Mouse (Mus musculus) right cerebral cortex, adult 18-20 months (tissue): Measurements from ENCODE around the gene Ankdd1a.
A peak's percentile ranks its signal among the peaks of the same experiment; 100 is the strongest.

Experiments used
- DNase-seq: peaks from one replicate; pipeline ENCODE4 v3.0.0; 2022; ENCODE audit warnings: mixed read lengths

Ankdd1a gene

DNA sequence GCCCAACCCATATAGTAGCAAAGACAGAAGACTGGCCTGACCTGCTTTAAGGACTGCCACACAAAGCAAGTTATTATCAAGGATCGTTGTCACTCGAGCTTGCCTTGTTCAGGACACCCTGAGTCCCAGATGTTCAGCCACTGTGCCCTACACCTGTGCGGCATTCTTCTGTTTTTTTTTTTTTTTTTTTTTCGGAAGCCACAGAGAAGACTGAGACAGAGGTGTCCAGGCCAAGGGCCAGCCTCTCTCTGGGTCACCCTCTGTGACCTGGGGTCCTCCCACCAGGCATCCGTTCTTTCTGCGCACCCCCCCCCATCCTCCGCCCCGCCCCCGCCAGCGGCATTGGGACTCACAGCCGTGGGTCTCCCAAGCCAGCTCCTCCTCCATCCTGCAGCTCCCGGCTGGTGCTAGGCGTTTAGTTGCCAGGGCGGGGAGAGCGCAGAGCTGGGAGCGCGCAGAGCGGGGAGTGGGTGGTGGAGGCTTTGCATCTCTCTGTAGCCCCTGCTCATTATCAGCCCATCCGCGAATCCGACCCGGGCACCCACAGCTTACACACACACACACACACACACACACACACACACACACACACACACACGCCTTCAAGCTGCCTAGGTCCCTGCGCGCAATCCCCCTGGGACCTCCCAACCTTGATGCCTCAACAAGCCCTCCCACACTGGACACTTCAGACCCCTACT is at the start of gene Ankdd1a:
Ankdd1a (minus strand) TSS at position 387 of the 698 bp plus-strand sequence.
- peak; percentile 72 for DNase-seq

DNA sequence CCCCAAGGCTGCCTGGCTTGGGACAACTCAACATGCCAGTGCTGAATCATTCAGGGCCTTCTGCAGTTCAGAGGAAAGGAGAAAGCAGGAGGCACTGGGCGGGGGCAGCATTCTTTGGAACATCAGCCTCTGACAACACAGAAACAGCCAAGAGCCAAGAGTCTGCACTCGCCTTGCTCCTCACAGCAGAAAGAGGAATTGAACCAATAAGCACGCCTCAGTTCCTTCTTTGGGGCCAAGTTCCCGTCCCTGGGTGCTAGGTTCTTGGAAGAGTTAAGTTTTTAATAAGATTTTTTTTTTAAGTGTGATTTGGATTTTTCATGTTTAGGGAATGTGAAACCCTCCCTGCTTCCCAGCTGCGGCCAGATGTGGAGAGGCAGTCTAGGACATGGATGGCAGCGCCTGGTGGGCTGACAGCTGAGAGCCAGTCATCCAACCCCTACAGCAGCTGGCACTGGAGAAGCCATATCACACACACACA is 49.5 kb upstream of the Ankdd1a start:
- no peak for DNase-seq

DNA sequence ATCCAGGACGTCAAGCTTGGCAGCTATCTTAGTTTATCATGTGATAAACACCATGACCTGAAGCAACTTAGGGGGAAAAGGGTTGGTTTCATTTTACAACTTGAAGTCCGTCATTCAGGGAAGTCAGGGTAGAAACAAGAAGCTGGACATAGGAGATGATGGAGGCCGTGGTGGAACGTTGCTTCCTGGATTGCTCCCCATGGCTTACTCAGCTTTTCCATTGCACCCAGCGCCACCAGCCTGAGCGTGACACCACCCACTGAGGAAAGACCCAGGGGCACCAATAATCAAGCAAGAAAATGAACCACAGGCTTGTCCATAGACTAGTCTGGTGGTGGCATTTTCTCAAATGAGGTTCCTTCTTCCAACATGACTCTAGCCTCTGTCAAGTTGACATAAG is 48.8 kb upstream of the Ankdd1a start:
- no peak for DNase-seq

DNA sequence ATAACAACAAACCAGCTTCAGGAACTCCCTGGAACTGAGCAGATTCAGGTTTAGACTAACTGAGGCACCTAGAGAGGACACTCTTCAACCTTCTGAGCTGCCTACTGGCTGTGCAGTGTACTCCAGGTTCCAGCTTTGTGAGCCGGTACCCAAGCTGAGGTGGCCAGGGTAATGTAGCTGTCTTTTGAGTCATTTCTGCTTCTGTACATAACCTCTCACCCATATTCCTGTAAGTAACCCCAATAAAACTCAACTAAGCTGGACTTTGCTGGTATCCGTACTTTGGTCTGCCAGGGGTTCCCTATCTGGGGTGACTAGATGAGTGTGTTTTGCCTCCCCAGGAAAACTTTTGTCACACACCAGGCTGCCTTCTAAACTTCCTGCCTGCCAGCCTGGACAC is 44.7 kb upstream of the Ankdd1a start:
- no peak for DNase-seq

DNA sequence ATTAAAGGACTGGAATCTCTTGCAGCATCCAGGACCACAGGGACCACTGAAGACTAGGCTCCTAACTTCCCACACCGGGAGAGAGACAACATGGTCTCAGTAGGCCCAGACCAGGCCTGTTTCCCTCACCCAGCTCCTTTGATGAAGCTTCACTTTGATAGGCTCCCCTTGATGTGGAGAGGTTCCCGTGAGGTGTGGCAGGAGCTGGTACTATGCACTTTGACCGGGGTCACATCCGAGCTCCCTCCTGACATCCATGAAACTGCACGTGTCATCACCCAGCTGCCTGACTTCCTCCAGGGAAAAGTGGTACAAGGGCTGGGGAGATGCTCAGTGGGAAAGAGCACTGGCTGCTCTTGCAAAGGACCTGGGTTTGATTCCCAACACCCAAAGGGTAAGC is 43.1 kb upstream of the Ankdd1a start:
- no peak for DNase-seq

DNA sequence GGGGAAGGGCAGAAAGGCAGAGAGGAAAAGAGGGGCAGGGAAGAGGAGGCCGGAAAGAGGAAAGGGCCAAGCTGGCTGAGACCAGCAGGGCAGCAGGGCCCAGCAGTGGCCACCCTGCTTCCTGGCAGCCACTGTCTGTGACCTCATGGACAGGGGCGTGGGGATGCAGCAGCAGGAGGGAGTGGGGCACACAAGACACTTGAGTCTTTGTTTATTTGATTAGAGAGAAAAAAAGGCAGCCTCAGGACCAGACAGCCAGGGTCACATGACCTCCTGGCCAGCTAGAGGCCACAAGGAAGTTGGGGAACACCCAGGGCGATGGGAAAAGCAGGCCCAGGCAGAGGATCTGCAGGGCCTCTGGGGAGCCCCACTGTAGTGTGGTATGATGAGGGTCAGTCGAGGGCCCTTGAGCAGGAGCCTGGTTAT is 42.1 kb upstream of the Ankdd1a start:
- DNase-seq: peak; percentile 76

DNA sequence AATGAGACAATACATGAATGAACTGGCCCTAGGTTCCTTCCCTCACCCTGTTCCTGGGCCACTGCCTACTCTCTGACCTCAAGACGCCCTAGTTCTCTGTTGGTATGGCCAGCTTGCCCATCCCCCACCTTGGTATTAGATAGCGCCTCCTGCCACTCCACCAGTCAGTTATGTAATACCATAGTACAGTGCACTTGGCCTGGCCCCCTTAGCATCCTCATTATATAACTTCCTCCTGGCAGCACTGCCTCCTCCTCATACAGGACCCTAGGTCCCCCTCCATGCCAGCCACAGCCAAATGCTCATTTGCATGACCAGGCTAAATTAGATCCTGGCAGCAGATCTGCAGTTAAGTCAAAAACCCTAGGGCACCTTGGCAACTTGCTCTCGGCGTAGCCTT is 41.0 kb upstream of the Ankdd1a start:
- no peak for DNase-seq

DNA sequence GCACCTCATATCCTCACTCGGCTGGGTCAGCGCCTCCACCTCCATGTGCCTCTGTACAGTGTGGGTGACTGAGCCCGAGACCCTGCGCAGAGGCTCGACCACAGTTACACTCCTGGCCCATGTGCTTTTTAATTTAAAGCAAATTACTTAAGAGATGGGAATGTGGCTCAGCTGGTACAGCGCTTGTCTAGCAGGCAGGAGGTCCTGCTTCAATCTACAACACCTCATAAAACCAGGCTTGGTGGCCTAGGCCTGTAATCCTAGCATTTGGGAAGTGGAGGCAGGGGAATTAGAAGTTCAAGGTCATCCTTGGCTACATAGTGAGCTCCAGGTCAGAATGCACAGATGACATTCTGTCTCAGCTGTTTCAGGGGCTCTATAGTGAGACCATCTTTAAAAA is 38.8 kb upstream of the Ankdd1a start:
- no peak for DNase-seq

DNA sequence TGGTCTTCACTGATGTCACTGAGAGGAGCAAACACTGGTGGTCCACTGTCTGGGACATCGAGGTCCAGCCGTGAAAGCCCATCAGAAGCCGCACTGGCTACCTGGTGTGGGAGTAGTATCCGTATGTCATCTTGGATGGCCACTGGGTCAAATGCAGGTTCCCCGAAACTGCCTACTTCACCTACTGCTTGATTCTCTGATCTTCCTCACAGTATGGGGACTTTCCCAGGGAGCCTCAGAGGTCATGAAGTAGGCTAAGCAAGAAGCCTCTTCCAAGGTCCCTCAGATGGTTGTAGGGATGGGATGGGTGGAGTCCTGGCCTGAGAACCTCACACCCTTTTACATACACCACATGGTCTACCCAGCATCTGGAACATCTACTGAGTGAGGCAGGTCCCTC is 37.0 kb upstream of the Ankdd1a start:
- DNase-seq: no peak

DNA sequence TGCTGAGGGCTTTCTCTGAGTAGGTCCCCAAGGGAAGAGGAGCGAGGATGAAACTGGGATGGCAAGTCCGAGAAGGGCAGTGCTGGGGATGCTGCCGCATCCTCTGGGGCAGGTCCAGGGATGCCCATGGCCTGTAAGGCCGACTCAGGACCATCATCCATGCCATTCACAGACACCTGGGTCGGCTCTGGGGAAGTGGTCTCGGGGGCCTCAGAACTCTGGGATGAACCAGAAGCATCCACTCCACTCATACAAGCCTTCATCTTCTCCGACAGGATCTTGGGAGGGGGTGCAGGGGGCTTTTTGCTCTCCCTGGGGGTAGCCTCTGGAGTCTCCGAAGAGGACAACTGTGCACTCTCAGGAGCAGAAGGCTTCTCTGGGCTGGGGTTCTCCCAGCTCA is 36.4 kb upstream of the Ankdd1a start:
- DNase-seq: no peak

DNA sequence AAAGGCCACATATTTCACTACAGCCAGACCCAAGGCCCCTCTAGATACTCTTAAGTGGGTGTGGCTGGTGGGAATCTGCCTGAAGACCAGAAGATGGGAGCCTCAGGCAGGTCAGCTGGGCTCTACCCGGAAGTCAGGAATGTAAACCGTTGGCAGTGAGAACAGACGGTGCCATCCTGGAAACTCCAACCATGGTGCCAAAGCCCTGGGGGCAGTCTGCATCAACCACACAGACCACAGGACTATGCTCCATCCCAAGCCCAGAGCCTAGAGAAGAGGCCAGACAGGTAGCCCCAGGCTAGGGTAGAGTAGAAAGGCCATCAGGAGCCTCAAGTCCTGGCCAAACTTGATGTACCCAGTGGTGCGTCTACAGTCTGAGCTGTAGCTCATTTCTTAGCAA is 35.6 kb upstream of the Ankdd1a start:
- DNase-seq: no peak

DNA sequence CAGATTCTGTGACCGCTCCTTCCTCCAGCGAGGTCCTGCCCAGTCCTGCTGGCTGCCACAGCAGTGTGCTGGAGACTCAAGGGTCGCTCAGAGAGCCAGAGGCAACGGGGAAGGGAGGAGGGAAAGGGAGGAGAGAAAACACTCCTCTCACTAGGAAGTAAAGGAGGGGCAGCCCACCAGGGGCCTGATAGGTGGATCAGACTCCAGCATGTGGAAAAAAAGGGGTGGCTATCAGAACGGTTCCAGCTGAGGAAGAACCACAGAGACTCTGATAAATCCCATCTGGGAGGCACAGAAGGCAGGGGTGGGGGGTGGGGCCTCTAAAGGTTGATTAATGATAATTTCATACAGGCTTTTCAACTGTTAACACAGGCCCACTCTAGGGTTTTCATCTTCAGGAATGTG is 35.0 kb upstream of the Ankdd1a start:
- no peak for DNase-seq

DNA sequence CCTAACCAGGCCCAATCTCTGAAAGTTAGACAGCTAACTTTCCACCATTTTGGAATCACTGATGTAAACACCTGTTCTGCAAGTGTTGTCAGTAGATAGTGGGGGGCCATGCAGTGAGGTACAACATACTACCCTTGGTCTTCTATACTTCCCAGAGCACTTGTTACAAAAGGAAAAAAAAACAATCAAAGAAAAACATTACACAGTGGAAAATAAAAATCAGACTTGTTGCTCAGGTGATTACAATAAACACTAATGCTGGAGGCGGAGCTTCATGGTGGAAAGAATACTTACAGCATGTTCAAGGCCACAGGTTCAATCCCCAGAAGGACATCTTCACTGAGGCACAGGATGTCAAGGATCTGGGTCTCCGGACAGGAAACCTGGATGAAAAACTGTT is 32.7 kb upstream of the Ankdd1a start:
- DNase-seq: no peak

DNA sequence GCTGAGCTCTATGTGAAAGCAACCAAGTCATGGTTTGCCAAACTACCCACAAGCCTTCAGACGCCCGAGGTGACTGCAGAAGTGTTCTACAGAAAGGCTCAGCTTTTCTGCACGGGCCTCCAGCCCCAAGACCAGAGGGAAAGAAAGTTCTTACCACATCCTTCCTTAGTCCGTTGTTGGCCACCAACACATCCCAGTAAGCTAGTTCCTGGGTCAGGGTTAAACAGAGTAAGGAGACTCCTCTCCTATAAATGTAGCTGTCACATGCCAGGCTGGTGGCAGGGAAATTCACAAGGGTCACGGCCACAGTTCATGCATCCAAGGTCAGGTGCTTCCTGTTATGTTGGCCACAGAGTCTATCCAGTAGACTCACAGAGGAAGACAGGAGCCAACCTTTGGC is 32.1 kb upstream of the Ankdd1a start:
- no peak for DNase-seq

DNA sequence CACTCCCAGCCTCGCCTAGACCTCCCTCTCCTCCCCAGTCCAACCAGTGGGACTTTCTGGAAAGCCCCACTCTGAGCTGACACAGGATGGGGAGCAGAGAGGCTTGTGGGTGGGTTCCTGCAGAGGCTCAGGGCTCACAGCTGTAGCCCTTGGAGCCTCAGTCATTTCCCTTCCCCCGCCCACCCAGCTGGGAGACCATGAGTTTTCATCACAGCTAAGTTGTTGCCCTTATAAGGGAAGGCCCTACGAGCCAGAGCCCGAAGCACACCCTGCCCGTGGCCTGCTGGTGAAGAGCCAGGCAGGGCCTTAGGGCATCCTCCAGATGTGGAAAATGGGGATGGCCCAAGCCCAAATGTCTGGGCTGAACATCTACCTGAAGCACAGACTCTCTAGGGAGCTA is 31.0 kb upstream of the Ankdd1a start:
- no peak for DNase-seq

DNA sequence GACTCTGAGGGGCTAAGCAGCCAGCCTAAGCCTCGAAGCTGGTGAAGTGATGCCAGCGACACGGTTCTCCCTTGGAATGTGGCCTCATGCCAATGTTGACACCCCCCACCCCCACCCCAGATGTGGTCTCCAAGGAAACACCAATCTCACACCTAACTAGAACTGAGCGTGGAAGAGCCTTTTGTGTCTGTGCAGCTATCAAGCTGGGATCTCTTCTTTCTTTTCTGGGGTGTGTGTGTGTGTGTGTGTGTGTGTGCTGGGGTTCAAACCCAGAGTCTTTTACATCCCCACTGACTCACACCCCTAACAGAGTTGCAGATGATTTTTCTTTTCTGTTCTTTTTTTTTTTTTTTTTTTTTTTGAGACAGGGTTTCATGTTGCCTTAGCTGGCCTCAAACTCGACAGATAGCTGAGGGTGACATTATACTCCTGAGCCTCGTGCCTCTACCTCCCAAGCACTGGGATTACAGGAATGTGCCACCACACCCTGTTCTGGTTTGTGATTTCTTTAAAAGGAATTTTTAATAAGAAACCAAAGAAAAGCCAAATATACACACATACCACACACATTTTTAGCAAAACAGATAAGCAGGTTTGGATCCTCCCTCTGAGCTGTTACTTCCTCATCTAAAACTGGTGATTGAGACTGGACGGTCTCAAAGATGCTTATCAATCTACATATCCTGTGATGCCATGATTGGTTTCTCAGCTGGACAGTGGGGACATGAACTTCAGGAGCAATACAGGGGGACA is 30.3 kb upstream of the Ankdd1a start:
- no peak for DNase-seq

DNA sequence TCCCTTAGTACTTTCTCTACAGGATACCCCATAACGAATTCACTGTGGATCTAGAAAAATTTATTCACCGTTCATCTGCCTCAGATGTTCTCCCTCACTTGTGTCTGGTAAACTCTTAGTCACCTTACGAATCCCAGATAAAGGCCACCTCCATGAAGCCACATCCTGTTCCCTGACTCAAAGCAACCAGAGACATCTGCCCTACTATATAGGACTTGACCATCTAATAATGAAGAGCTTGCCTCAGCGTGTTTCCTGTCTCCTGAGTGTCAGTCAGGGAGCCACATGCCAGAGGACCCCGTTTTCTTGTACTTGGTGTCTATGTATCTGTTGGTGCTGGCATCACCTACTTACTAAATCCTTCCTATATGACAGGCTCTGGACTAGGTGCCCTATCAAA is 29.6 kb upstream of the Ankdd1a start:
- DNase-seq: no peak

DNA sequence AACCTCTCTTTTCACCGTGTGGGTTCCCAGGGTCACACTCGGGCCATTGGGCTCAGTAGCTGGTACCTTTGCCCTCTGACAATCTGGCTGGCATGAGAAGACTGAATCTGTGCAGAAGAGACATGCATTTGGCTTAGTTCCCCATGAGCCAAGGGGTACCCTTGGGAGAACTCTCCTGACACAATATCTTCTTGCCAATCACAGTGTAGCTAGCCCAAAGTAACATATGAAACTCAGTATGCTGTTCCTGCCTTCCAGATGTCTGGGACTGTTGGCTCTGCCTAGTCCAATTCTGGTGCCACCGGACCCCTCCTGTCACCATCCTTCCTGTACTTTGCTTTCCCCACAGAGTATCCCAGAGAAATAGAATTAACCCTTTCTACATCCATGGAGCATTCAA is 29.1 kb upstream of the Ankdd1a start:
- DNase-seq: no peak

DNA sequence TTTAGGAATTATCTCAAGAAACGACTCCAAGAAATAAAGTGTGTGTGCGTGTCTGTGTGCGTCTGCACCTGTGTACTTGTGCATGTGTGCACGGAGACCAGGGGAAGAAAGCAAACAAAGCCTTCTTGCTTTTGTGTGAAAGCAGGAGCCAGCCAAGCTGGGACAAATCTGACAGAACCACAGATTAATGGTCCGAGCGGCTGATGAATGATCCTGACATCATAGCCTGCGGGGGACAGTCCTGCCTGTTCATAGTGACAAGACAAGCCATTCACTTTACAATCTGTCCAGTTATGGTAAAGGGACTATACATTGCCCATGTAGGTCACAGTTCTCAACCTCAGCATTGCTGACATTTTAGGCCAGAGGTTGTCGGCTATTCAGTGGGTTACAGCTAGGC is 28.3 kb upstream of the Ankdd1a start:
- DNase-seq: no peak

DNA sequence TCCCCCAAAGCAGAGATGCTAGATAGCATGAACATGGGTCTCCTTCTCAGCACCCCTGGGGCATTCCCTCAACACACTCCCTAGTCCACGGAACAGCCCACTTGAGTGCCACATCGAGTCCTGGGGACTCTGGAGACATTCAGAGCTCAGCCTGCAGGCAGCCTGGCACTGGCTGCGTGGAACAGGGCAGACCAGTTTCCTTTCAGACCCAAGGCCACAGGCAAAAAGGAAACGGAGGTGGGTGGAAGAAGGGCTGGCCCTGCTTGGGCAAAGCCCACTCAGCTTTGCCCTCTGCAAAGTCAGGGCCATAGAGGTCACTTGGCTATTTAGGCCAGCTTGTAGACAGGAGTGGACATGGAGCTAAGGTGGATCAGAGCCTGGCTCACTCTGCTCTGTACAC is 27.9 kb upstream of the Ankdd1a start:
- DNase-seq: no peak

DNA sequence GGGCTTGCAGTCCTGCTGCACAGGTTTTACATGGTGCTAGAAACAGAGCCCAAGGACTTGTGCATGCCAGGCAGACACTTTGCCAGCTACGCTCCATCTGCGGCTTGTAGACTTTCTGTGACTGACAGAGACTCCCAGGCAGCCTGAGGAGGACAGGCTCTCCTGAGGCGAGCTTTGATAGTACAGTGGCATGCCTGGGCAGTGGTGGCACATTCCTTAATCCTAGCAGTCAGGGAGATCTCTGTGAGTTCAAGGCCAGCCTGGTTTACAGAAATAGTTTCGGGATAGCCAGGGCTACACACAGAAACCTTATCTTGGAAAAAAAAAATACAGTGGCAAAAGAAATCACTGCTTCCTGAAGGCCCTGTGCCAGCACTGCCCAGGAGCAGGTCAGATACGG is 27.1 kb upstream of the Ankdd1a start:
- DNase-seq: no peak

DNA sequence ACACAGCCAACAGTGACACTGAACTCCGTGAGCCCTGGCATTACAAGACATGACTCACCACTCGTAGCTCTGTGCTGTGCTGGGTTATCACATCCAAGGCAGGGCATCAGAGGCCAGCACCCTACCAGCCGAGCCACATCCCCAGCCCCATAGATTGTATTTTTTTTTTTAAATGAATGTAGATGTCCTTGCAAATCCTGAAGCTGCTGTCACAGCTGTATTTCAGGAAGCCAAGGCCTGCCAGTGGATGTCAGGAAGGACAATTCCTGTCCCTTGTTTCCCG is 26.4 kb upstream of the Ankdd1a start:
- no peak for DNase-seq

DNA sequence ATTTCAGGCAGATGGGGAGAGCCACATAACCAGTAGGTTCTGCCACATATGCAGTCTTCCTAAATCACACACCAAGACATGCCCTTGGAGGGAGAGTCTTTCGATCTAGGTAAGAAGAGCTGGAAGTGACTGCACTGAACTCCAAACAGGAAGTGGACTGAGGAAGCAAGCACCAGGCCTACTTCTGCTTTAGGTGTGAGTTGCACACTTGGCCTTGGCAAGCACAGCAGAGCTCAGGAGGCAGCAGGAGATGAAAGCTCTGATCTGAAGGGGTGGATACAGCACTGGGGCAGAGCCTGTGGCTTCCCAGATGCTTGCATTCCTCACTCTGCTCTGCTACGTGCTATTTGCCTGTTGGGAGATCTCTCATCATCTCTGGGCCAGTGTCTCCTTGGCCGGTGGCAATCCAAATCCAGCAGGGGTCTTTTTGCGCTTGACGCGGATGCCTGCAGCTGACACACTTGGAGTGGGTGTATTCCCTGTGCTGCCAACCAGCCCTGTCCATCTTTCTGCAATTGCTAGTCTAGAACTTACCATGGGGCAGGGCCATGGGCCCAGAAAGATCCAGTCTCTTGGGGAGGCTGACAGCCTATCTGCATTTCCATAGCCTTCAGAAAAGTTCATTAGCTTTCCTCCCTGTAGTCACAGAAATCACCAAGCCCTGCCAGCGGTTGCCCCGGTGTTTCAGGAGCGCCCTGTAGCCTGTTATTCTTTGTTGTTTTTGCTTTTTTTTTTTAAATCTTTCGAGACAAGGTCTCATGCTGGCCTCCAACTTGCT is 25.8 kb upstream of the Ankdd1a start:
- DNase-seq: no peak

DNA sequence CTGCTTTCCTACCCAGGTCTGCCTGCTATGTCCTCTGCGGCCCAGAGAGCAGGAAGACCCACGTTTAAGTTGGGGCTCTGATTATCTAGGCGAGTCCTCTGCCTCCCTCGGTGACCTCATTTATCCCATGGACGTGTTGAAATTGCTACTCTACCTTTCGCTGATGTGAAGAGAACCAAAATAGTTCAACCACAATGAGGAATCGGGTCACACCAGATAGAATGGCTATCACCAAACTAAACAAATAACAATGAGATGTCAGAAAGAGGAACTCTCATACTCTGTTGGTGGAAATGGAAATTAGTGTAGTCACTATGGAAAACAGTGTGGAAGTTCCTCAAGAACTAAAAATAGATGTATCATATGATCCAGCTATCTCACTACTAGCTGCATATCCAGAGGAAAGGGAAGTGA is 22.1 kb upstream of the Ankdd1a start:
- DNase-seq: no peak
